Mouse (Mus musculus): ENCODE measurements around the gene Zbp1. TPM values are rescaled to one million over a fixed set of nuclear protein-coding genes. Genes with fewer than 3 reads are reported as not detected.

The Zbp1 gene
- polyA plus RNA-seq, 1 experiment: 7.8 TPM

DNA sequence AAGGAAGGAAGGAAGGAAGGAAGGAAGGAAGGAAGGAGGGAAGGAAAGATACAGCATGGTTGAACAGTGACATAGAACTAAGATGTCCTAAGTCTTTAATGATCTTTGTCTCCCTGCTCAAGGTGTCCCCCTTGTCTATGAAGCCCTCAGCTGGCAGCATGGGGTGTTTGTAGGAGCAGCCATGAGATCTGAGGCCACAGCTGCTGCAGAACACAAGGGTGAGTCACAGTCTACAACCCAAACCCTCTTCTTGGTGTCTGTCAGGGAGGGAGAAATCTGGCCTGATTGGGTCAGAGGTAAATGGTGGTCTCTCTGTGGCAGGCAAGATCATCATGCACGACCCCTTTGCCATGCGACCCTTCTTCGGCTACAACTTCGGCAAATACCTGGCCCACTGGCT is 60.9 kb downstream of the Zbp1 start:
- DNase-seq: no peak
- Histone ChIP-seq H3K27me3 (replicated peaks; ENCODE audit: control insufficient read depth, insufficient read depth, low read length) (no peaks in the 10 kb centered on the region), H3K4me3 (ENCODE audit: insufficient read depth, low read depth, low read length) (peak overlapping the region; percentile 29), H3K27ac (ENCODE audit: insufficient read depth, low read depth, low read length) (peak overlapping the region; percentile 96), H3K36me3 (ENCODE audit: control insufficient read depth, insufficient read depth, low read length) (peaks cover 28% of the 10 kb centered on the region), H3K4me1 (ENCODE audit: control insufficient read depth, insufficient read depth, low read length) (no peaks in the 10 kb centered on the region)
- 76% methylated on average over 4 of the region's 4 CpGs for WGBS
- TF ChIP-seq CTCF (conservative IDR thresholded peaks at IDR 0.05; ENCODE audit: insufficient read depth, insufficient read length, low read depth, low read length) (0 out of 2 replicates have a peak, but pooled peaks have one; percentile 9), POLR2A (IDR thresholded peaks at IDR 0.05; ENCODE audit: low read depth, low read length) (no peak)

DNA sequence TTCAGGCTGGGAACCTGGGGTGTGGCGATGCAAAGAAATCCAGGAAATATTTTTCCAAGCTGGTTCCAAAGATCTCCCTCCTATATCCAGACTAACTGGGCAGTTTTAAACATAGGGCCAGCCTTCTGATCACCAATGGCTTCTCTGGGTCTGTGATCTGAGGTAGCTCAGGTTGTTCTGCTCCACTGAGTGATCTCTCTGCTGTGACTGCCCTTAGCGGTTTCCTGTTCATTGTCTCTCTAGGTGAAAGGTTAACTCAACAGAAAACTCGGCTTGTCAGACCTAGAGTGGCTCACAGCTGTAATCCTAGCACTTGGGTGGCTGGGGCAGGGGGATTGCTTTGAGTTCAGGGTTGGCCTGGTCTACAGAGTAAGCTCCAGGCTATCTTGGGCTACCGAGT is 61.3 kb downstream of the Zbp1 start:
- H3K27ac ChIP-seq (ENCODE audit: insufficient read depth, low read depth, low read length): peak overlapping the region; percentile 96
- peak overlapping the region; percentile 48 for H3K4me3 ChIP-seq (ENCODE audit: insufficient read depth, low read depth, low read length)

DNA sequence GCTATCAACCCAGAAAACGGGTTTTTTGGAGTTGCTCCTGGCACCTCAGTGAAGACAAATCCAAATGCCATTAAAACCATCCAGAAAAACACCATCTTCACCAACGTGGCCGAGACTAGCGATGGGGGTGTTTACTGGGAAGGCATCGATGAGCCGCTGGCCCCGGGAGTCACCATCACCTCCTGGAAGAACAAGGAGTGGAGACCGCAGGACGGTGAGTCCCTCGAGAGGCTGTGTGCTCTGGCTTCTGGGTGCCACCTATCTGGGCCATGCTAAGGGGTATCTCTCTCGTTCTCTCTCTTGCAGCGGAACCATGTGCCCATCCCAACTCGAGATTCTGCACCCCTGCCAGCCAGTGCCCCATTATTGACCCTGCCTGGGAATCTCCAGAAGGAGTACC is 61.8 kb downstream of the Zbp1 start:
- Histone ChIP-seq H3K4me1 (ENCODE audit: control insufficient read depth, insufficient read depth, low read length) (peaks cover 5% of the 10 kb centered on the region), H3K27me3 (replicated peaks; ENCODE audit: control insufficient read depth, insufficient read depth, low read length) (no peaks in the 10 kb centered on the region), H3K36me3 (ENCODE audit: control insufficient read depth, insufficient read depth, low read length) (peaks cover 28% of the 10 kb centered on the region), H3K4me3 (ENCODE audit: insufficient read depth, low read depth, low read length) (peak overlapping the region; percentile 48), H3K27ac (ENCODE audit: insufficient read depth, low read depth, low read length) (peak overlapping the region; percentile 96)
- 56% methylated on average over 13 of the region's 13 CpGs for WGBS
- no peak for DNase-seq
- TF ChIP-seq CTCF (conservative IDR thresholded peaks at IDR 0.05; ENCODE audit: insufficient read depth, insufficient read length, low read depth, low read length) (peak; percentile 0; the same call in 1 of the 2 replicates), POLR2A (IDR thresholded peaks at IDR 0.05; ENCODE audit: low read depth, low read length) (peak; percentile 69)

More for the DNA sequence above, 61.3 kb downstream of the Zbp1 start:
- 28% methylated on average over 4 of the region's 4 CpGs for WGBS
- no peaks in the 10 kb centered on the region for H3K27me3 ChIP-seq (replicated peaks; ENCODE audit: control insufficient read depth, insufficient read depth, low read length)
- peak; percentile 70 for DNase-seq
- H3K36me3 ChIP-seq (ENCODE audit: control insufficient read depth, insufficient read depth, low read length): peaks cover 28% of the 10 kb centered on the region
- TF ChIP-seq CTCF (conservative IDR thresholded peaks at IDR 0.05; ENCODE audit: insufficient read depth, insufficient read length, low read depth, low read length): 0 out of 2 replicates have a peak, but pooled peaks have one; percentile 1
- TF ChIP-seq POLR2A (IDR thresholded peaks at IDR 0.05; ENCODE audit: low read depth, low read length): no peak
- H3K4me1 ChIP-seq (ENCODE audit: control insufficient read depth, insufficient read depth, low read length): peaks cover under 1% of the 10 kb centered on the region; the same call in 1 of the 2 replicates

Other genes starting within 250 kb of the Zbp1 start
- 0.14 and 0.17 TPM in 2 replicates for gene Spo11, start 241.2 kb downstream of the Zbp1 start, polyA plus RNA-seq (2012; rRNA removed)
- 53.8 and 56.7 TPM in 2 replicates for gene Rae1, start 218.8 kb downstream of the Zbp1 start, polyA plus RNA-seq (2012; rRNA removed)
- gene Rbm38, start 198.4 kb downstream of the Zbp1 start, polyA plus RNA-seq (2012; rRNA removed): 19.9 and 37.9 TPM in 2 replicates
- 0.03 TPM in 2 replicates for gene Ctcfl, start 99.4 kb downstream of the Zbp1 start, polyA plus RNA-seq (2012; rRNA removed)
- 648 and 871 TPM in 2 replicates for gene Pck1, start 65.9 kb downstream of the Zbp1 start, polyA plus RNA-seq (2012; rRNA removed)
- gene Pmepa1, start 57.6 kb upstream of the Zbp1 start, polyA plus RNA-seq (2012; rRNA removed): 35.6 and 44.7 TPM in 2 replicates

All from kidney, adult 2 months (tissue).